Mouse (Mus musculus): ENCODE measurements at regions not wholly inside any gene's neighbourhood (a gene's known extent, or its start where the extent isn't known, plus 50 kb on each side); places are given as distances from the start of the nearest gene placed in this dataset.
A peak's percentile ranks its signal among the peaks of the same experiment; 100 is the strongest.

DNA sequence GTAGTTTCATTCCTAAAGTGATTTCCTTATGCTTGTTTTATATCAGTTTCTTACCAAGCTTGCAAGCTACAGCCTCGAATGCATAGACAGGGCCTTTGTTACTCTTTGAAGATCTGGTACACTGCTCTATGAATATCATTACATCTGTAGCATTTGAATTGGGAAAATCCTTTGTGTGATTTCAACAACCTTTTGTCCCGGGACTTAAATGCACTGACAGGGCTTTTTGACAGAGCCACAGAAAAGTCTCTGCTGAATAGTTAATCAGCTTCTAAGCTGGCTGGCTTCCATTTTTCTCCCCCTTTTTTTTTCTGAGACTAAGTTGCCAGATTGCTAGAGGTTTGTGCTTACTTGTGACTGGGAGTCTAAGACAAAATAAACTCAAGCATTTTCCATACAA lies 80.2 kb downstream of the Ednrb start:
- DNase-seq: no peak

DNA sequence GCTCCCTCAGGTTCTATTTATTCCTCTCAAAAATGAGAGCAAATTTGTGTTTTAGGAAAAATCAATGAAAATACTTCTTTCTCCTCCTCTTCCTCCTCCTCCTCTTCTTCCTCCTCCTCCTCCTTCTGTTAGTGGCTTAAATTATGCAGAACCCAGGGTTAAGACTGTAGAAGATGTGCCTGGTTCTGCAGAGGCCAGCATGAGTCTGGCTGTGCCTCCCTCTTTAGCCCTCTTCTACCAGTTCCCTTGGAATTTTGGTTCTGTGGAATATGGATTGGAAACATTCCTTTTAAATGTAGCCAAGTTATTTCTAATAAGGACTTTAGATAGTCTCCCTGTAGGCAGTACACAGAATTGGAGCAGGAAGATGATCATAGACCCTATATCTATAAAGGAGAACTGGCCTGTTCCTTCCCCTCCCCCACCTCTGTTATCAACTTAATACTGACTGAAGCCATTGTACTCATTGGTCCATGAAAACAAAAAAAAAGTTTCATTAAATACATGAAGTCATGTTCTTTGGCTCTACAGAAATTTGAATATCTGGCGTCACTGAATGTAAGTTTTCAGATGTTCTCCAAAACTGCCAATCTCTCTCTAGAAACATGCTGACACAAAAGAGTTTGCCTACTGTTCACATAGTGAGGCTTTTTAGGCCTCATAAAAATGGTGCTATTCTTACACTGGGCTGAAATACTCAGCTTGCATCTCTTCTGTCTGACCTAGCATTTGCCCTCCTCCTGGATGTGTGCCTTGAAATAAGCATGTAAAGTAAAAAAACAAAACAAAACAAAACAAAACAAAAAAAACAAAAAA lies 80.8 kb downstream of the Ednrb start:
- DNase-seq: no peak

DNA sequence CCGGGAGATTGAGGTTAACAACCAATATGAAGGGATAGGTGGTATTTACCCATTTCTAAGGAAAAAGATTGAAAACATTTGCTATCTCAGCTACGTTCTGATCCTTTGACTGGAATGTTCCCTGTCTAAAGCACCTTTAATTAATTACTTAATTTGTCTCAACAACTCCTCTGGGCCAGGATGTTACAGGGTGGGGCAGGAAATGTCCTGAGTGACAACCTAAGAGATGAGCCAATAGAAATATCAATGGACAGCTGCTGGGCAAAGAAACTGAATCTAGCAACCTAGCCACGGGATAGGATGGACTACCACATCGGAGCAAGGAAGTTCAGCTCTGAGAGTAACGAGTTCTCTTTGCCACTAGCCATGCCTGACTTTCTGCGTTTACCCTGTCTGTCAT lies 84.8 kb downstream of the Ednrb start:
- peak; percentile 77 for DNase-seq

All from heart, adult 11 months (tissue).